Mouse (Mus musculus): ENCODE data around the gene Ggnbp2.

The Ggnbp2 gene

DNA sequence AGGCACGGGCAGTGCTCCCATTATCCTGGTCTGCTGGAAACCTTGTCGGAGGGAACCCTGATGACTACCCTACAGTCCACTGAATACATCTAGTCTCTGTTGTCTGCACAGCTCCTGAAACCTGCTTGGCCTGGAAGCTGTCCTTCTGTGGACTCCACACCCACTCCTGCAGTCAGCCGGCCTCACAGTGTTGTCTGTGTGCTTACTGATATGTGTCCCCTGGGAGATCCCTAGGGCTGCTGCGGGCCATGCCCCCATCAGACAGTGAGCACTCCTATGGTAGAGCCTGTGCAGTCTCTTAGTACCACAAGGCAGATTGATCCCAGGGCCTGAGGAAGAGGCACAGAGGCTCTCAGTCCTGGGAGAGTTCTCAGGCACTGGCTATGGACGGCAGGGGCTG lies 48.1 kb downstream of the Ggnbp2 start:
- DNase-seq = no peak

DNA sequence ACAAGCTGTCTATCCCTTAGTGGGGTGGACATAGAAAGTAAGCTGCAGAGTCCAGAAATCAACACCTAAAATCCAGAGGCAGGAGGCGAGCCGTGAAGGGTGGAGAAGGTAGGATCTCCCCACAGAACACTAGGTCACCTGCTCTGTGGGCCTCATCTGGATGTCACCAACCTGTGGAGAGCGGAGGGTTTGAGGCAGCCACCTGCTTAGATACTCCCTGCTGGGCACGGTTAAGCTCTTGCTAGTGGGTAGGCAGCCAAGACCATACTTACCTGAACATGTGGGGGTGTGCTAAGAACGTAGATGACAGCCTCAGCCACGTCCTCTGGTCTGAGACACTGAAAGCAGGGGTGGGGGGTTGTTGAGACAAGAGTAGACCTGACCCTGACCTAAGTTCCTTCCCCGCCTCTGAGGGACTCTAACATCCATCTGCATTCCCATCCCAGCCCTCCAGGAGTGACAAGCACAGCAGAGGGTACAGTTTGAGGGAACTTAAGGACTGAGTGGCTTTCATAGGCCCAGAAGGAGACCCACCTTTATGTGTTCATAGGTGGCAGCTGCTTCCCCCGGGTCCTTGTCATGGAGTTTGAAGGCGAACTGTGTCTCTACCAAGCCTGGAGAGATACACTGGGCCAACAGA lies 49.4 kb downstream of the Ggnbp2 start:
- no peak for DNase-seq

DNA sequence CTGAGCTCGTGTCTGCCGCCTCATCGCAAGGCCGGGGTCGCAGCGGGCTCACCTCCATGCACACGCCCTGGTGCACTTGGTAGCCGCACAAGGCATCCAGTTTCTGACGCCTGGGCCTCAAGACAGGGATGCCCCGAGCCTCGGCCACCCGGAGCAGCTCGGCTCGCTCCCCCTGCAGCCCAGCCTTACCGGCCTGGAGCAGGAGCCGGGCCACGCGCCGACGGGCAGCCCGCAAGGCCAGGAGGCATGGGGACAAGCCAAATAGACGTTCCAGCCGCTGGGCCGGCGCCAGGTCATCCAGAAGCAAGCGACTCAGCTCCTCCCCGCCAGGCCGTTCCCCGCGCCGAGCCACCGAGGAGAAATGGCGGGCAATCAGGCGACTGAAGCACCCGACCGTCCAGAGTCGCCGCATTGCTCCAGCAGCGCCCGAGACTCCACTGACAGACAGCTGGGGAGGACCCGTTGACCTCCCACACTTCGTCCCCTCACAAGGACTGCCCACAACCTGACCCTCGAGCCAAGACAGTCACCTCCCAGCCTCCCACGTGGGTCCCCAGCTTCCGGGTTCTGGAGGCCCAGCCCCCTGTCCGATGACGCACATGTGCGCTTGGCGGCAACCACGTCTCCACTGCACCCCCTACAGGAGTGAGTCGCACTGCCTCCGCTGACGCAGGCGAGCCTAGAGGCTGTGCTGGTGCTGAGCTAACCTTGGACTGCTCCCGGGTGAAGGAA lies 51.5 kb downstream of the Ggnbp2 start, which contains the start of gene Mrm1:
TSS of gene Mrm1 (minus strand) at position 555 of the 732 bp plus-strand sequence.
- peak; percentile 92 to 95 for DNase-seq

DNA sequence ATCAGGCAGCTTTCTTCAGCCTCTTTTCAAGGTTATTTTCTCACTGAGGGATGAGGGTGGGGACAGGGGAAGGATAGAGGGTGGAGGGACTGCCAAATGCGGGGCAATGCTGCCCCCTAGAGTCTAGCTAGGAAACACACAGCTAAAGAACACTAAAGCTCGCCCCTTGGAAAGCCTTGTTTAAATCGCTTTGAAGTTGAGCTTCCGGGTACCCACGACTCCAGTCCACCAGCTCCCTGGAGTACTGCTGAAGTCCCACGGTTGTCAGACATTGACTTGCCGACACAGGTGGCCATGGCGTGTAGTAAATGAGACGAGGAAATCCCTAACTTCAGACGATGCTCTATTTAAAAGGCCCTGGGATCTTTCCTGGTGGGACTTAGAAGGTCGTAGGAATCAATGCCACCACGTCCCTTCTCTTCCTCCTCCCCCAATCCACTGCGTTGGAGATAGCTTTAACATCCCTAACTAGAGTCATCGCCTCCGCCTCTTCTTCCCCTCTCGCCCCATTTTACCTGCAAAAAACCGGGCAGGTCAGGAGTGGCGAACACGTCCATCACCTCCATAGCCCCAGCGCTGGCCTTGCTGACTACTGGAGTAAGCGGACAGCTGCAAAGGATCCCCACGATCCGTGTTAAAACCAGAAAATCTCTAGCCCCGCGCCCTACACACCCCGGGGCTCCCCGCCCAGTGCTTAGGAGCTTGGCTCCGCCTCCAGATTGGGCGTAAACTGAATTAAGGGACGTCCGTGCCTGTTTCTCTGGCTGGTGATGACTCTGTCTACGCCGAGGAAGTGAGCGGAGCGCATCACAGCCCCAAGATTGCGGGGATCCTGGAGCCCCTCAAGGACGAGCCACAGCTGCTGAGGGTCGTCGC lies 52.3 kb downstream of the Ggnbp2 start:
- peak; percentile 70 to 80 for DNase-seq

DNA sequence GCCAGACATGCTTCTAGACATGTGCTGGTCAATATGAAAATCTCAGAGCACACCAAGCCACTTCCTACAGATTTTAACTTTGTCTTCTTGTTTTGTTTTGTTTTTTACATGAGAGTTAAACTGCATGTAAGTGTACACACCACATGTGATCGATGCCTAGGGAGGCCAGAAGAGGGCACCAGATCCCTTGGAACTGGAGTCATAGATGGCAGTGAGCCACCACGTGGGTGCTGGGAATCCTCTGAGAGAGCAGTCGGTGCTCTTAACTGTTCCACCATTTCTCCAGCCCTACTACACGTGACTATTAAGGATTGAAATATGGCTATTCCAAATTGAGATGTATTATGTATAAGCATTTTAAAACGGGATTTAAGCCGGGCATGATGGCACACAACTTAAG lies 53.3 kb downstream of the Ggnbp2 start:
- no peak for DNase-seq

DNA sequence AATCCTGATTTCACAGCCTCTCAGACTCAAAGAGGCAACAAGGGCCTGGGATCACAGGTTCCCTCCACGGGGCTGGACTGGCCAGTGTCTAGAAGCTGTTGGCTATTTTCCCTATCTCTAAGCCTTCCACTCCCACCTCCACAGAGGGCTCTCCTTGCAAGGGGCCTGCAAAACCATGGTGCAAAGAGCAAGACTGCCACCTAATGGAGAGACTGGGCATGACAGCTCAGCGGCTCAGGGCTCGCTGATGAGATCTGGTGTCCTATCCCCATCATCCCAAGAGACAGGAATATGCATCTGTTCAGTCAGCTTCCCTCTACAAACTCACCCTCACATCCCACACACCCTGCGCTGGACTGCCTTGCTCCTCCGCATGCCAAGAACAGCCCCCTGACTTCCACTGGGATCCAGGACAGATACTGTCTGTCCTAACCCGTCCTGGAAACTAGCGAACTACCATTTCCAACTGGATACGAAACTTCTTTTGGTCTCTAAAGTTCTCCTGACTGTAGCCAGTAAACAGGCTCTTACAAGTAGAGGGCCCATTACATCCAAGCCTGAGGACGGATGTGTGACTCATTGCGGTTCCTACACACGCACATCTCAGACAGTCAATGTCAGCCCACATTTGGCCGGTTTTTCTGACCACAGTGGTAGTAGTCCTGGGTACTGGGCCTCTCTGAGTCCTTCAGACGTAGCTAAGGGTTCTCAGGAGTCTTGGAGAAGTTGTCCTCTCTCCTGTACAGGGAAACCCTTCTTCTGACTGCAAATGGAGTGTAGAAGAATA lies 56.7 kb downstream of the Ggnbp2 start:
- DNase-seq = peak; percentile 40 to 73

DNA sequence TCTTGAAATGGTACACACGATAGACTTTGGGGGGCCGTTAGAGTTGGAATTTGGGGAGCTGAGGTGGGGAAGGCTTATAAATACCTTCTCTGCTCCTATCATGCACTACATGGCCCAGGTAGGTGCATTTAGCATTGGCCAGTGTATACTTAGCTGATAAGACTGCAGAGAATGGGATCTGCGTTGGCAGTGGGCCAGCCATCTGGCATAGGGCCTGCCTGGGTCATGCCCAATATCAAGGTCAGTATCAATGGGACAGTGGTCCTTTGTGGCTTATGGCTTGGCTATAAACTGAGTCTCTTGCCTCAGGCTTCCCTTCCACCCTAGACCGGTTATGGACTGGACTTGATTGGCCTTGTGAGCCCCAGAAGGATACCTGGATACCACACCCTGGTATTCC lies 66.2 kb downstream of the Ggnbp2 start:
- DNase-seq = no peak

DNA sequence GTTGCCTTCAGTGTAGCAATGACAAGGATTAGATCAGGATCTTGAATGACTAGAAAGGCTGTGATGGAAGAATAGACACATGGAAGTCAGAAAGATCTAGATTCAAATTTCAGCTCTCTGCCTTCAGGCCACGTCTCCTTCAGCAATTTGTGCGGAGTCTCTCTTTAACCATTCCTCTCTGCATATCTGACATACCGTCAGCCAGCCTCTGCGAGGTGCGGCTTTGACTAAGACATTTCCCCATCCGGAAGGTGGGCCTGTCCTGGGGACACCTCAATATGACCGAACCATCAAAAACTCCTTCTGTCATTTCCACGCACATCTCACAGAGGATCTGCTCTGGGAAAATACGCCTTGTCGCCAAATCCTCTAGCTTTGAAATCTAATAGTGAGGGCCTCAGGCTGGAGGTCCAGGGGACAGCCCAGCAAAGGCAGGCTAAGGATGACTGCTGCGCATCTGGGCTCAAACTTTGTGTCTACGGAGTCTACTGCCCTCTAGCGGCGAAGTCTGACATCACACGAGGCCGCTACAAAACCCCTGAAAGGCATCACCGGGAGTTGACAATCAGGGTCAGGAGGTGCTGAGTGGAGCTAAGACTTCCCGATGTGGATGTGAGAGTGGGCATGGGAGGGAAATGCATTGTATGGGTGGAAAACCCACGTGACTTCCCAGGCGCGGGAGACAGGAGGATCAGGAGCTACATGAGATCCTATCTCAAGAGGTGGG lies 72.8 kb downstream of the Ggnbp2 start:
- DNase-seq = peak; percentile 21 to 71

DNA sequence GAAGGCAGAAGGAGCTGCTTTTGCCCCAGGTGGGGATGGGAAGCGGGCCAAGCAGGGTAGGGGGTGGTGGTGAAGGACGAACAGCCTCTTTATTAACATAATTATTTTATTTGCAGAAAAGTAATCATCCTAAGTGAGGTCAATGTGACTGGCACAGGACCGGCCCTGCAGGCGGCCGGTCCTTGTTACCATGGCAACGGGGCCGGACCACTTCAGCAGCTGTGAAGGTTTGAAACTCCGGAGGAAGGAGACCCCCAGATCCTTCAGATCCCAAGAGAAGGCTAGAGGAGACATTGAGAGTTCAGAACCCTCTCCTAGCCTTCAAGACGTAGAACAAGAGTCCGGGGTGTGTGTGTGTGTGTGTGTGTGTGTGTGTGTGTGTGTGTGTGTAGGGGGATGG lies 73.6 kb downstream of the Ggnbp2 start:
- DNase-seq = no peak

DNA sequence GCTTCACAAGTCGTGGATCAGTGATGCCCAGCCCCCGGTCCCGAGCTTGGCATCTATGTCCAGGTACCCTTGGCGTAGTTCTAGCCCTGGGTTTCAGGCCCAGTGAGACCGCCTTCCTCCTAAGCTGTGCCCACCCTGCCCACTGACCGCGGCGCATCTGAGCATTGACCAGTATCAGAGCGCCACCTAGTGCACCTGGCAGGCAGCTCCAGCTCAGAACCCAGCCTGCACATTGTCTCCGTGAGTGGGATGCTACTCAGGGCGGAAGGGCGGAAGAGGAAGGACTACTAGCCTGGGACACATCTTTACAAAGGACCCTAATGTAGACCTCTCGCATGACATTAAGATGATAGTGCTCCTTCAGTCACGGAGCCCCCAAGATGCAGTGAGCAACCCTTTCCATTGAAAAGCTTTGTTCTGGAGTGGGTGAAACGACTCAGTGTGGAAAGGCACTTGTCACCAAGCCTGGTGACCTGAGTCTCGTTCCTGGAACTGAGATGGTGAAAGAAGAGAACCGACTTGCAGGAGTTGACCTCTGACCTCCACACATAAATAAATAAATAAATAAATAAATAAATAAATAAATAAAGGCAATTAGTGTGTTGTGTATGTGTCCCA lies 76.0 kb downstream of the Ggnbp2 start:
- peak; percentile 20 to 55 for DNase-seq

DNA sequence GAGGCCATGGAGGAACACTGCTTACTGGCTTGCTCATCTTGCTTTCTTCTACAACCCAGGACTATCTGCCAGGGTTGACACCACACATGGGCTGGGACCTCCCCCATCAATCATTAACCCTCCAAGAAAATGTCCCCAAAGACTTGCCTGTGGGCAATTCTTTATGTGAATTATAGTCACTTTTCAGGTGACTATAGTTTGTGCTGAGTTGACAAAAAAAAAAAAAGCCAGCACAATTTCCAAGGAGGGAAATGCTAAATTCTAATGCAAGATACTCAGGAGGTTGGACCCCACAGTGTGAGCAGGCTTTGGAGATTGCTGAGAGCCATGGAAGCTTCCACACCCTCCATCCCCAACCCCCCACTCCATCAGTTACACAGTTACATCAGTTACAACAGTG lies 77.1 kb downstream of the Ggnbp2 start:
- no peak for DNase-seq

DNA sequence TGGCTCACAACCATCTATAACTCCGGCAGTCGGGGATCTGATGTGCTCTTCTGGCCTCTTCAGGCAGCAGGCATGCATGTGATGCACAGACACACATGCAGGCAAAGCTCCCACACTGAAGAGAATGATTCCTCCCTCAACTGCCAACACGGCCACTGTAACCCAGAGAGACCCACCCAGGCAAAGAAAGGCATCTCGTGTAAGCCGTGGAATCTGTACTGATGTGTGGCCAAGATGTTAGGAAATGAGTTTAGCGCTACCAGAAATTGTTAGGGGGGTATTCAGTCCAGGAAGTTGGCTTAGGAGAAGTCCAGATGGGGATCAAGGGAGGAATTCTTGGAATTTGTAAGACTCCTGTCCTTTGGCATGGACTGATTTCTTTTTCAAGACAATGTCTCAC lies 80.2 kb downstream of the Ggnbp2 start:
- DNase-seq = no peak

Measured in spleen, adult 18-20 months (tissue).